Mouse (Mus musculus): ENCODE measurements around the gene H2al1d.
"Not testable (repeated sequence)": the region's sequence is repeated elsewhere in the genome, so short reads cannot be mapped to it uniquely, and the experiment has no call there.

GRCm38 (mm10) chrX:11327522-11327921 lies 18.9 kb downstream of the H2al1d start, which contains the start of gene H2al1j:
- TF ChIP-seq EP300, CTCF (IDR thresholded peaks at IDR 0.05; ENCODE audit: low read depth): not testable (repeated sequence)
